Mouse (Mus musculus): ENCODE measurements around the gene Pogz. TPM values are rescaled to one million over a fixed set of nuclear protein-coding genes. Genes with fewer than 3 reads are reported as not detected.

Pogz gene
- polyA plus RNA-seq, 1 experiment = 28.1 TPM

DNA sequence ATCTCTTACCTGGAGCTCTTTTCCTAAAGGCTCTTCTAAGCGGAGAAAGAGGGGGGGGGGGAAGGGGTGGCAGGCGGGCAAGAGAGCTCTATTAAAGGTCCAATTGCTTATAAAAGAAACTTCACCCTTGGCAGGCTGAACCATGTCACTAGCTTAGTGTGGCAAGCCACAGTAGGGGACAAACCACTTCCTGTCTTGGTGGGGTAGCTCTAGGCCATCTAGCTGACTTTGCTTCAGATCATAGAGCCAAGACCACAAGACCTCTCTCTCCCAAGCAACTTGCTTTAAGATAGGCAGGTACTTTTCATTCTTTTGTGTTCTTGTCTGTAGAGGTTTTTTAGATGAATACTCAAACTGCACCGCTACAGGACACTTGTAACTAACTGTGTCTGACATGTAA, 14.4 kb downstream of the Pogz start:
- peaks cover 6% of the 10 kb centered on the region for H3K4me1 ChIP-seq (ENCODE audit: control insufficient read depth, insufficient read depth, low read length)
- TF ChIP-seq POLR2A (IDR thresholded peaks at IDR 0.05; ENCODE audit: borderline replicate concordance, extremely low read depth, low read depth, low read length) = no peak
- no peak for TF ChIP-seq CTCF (IDR thresholded peaks at IDR 0.05; ENCODE audit: insufficient read depth, low read length)
- no peak for DNase-seq
- no peak overlapping the region for H3K4me3 ChIP-seq (replicated peaks; ENCODE audit: extremely low read depth, low read depth, low read length)
- WGBS = 28% methylated on average over 3 of the region's 3 CpGs

DNA sequence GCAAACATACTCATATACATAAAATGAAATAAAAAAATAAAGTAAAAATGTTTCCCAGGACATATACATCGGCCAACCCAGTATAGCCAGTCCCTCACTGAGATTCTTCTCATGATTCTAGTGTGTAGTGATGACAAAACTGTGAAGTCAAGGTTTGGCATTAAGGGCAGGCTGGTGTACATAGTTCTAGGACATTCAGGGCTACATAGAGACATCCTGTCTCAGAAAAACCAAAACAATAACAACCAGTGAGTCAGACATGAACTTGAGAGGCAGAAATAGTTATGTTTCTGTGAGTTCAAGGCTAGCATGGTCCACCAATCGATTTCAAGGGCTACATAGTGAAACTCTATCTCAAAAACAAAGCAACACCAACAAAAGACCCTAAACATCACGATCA, 14.8 kb downstream of the Pogz start:
- H3K4me3 ChIP-seq (replicated peaks; ENCODE audit: extremely low read depth, low read depth, low read length) = no peak overlapping the region
- DNase-seq = no peak
- TF ChIP-seq POLR2A (IDR thresholded peaks at IDR 0.05; ENCODE audit: borderline replicate concordance, extremely low read depth, low read depth, low read length) (no peak), CTCF (IDR thresholded peaks at IDR 0.05; ENCODE audit: insufficient read depth, low read length) (no peak)
- 71% methylated on average over 3 of the region's 3 CpGs for WGBS
- H3K4me1 ChIP-seq (ENCODE audit: control insufficient read depth, insufficient read depth, low read length) = peaks cover 6% of the 10 kb centered on the region

DNA sequence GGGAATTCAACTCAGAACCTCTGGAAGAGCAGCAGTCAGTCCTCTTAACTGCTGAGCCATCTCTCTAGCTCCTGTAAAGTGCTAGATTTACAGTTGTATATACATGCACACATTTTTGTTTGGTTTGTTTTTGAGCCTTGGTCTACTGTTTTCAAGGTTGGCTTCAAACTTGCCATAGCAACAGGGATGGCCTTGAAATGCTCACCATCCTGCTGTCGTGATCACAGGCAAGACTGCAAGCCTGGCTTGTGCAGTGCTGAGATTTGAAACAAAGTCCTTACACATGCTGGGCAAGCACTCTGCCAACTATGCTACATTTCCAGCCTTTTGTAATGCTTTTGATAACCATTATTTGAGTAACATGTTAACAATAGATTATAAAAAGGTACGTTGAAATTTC, 22.1 kb downstream of the Pogz start:
- H3K4me3 ChIP-seq (replicated peaks; ENCODE audit: extremely low read depth, low read depth, low read length) = no peak overlapping the region
- H3K4me1 ChIP-seq (ENCODE audit: control insufficient read depth, insufficient read depth, low read length) = no peaks in the 10 kb centered on the region
- no peak for DNase-seq
- no peak for TF ChIP-seq POLR2A (IDR thresholded peaks at IDR 0.05; ENCODE audit: borderline replicate concordance, extremely low read depth, low read depth, low read length)
- no peak for TF ChIP-seq CTCF (IDR thresholded peaks at IDR 0.05; ENCODE audit: insufficient read depth, low read length)
- 71% methylated on average over 2 of the region's 2 CpGs for WGBS

DNA sequence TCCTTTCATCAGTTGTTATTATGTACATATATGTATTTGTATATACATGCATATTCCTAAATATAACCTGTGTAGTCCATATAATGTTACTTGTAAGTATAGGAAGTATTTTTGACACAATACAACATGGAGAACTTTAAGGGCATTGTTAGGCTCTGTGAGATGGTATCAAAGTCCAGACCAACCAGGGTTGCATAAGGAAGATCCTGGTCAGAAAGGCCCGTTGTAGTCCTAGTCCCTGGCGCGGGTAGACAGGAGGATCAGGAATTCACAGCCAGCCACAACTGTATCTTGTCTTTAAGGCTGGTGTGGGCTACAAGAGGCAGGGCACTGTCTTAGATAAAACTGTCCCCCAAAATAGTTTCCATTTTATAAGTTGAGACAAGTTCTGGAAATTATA, 31.6 kb downstream of the Pogz start:
- no peak for DNase-seq
- Histone ChIP-seq H3K4me1 (ENCODE audit: control insufficient read depth, insufficient read depth, low read length) (no peaks in the 10 kb centered on the region), H3K4me3 (replicated peaks; ENCODE audit: extremely low read depth, low read depth, low read length) (no peak overlapping the region)
- TF ChIP-seq CTCF (IDR thresholded peaks at IDR 0.05; ENCODE audit: insufficient read depth, low read length) (no peak), POLR2A (IDR thresholded peaks at IDR 0.05; ENCODE audit: borderline replicate concordance, extremely low read depth, low read depth, low read length) (no peak)
- 91% methylated on average over 3 of the region's 3 CpGs for WGBS

DNA sequence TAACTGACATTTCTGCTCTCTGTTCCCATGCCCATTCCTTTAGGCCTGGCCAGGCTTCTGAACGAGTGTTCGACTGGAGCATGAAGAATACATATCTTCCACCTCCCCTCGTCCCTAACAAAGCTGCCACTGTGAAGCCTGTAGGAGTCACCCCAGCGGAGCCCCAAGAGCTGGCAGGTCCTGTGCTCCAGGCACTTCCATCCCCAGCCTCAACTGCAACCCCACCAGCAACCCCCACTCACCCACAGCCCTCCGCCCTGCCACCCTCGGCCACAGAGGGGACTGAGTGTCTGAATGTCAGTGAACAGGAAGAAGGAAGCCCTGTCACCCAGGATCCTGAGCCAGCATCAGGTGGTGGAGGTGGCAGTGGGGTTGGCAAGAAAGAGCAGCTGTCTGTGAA, 41.3 kb downstream of the Pogz start:
- Histone ChIP-seq H3K4me1 (ENCODE audit: control insufficient read depth, insufficient read depth, low read length) (no peaks in the 10 kb centered on the region), H3K4me3 (replicated peaks; ENCODE audit: extremely low read depth, low read depth, low read length) (no peak overlapping the region)
- WGBS = 87% methylated on average over 6 of the region's 6 CpGs
- TF ChIP-seq CTCF (IDR thresholded peaks at IDR 0.05; ENCODE audit: insufficient read depth, low read length) = no peak
- TF ChIP-seq POLR2A (IDR thresholded peaks at IDR 0.05; ENCODE audit: borderline replicate concordance, extremely low read depth, low read depth, low read length) = no peak
- no peak for DNase-seq

DNA sequence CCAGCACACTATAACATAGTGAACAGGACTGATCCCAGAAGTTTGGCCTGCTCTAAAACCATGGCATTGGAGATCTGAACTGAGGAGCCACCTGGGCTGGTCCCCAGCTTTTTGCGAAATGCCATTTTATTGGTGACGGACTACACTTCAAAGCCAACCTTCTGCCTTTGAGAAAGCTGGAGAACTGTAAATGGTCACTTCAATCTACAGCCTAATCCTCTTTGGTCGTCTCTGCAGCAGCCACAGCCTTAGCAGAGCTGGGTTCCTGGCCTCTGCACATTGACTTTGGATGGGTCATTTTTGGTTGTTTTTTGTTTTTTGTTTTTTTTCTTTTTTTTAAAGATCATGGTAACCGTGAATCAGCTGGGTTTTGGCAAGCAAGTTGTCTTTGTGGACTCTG, 44.5 kb downstream of the Pogz start:
- Histone ChIP-seq H3K4me3 (replicated peaks; ENCODE audit: extremely low read depth, low read depth, low read length) (no peak overlapping the region), H3K4me1 (ENCODE audit: control insufficient read depth, insufficient read depth, low read length) (peaks cover 4% of the 10 kb centered on the region; the same call in 1 of the 2 replicates)
- no peak for DNase-seq
- WGBS = 70% methylated on average over 4 of the region's 4 CpGs
- no peak for TF ChIP-seq CTCF (IDR thresholded peaks at IDR 0.05; ENCODE audit: insufficient read depth, low read length)
- no peak for TF ChIP-seq POLR2A (IDR thresholded peaks at IDR 0.05; ENCODE audit: borderline replicate concordance, extremely low read depth, low read depth, low read length)

DNA sequence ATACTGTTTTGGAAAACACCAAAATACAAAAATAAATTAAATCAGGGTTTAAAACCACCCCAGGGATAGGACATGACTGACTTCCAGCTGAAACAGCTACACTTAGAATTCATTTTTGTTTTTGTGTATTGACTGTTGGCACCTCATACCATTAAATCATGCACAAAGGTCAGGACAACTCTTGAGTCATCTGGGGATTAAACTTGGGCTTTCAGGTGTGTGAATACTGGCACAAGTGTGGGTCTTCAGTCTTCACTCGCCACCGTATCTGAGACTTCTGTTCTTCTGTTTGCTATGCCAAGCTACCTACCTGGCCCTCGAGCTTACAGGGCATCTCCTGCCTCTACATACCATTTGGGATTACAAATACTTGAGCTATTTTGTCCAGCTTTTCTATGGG, 45.2 kb downstream of the Pogz start:
- 73% methylated on average over 3 of the region's 3 CpGs for WGBS
- TF ChIP-seq POLR2A (IDR thresholded peaks at IDR 0.05; ENCODE audit: borderline replicate concordance, extremely low read depth, low read depth, low read length) = no peak
- TF ChIP-seq CTCF (IDR thresholded peaks at IDR 0.05; ENCODE audit: insufficient read depth, low read length) = no peak

DNA sequence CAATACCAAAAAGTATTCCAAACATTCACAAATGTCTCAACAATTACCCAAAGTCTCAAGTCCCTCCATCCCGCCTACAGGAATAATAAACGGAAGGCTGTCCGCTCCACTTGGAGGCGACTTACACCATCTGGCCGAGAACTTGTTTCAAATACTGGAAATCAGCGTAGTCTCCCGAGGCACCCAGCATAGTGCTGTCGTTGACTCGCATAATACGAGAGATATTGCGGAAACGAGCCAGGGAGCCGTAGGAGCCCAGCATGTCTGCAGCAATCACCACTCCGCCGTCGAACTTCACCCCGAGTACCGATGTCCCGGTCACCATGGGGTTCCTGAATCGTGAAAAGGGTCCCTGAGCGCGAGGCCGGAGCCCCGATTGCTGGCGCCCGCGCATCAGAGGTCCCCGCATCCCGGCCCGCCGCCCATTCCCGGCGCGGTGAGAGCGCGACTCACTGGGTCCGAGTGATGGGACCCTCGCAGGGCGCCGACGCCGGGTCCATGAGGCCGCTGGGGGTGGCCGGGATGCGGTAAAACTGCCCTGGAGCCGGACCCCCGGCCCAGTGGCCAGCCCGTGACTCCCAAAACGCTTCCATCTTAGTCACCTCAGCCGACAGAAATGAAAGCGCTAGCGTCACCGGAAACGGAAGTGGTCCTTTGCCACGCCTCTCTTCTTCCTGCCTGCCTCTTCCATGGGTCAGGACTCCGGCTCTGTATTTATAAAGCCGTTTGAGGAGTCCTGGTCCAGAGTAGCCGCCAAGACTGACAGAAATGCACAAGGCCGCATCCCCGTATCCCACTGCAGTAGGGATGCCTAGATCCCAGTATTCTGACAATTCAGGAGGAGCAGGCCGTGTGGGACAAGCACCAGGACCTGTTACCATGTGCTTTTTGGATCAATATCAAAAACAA, 49.2 kb downstream of the Pogz start, which contains the start of gene Psmb4:
Gene Psmb4 (minus strand): TSS at position 646 of the 909 bp plus-strand sequence.
- H3K4me3 ChIP-seq (replicated peaks; ENCODE audit: extremely low read depth, low read depth, low read length) = peak within 1 kb of the TSS; percentile 90
- TF ChIP-seq POLR2A (IDR thresholded peaks at IDR 0.05; ENCODE audit: borderline replicate concordance, extremely low read depth, low read depth, low read length) = peak; percentile 88; the same call in 1 of the 2 replicates
- TF ChIP-seq CTCF (IDR thresholded peaks at IDR 0.05; ENCODE audit: insufficient read depth, low read length) = no peak
- H3K4me1 ChIP-seq (ENCODE audit: control insufficient read depth, insufficient read depth, low read length) = peaks cover 4% of the 10 kb centered on the region; the same call in 1 of the 2 replicates
- peak; percentile 86 for DNase-seq
- under 1% methylated on average over 61 of the region's 61 CpGs for WGBS

More for the DNA sequence above, 45.2 kb downstream of the Pogz start:
- no peak for DNase-seq
- H3K4me1 ChIP-seq (ENCODE audit: control insufficient read depth, insufficient read depth, low read length) = peaks cover 4% of the 10 kb centered on the region; the same call in 1 of the 2 replicates
- H3K4me3 ChIP-seq (replicated peaks; ENCODE audit: extremely low read depth, low read depth, low read length) = no peak overlapping the region

DNA sequence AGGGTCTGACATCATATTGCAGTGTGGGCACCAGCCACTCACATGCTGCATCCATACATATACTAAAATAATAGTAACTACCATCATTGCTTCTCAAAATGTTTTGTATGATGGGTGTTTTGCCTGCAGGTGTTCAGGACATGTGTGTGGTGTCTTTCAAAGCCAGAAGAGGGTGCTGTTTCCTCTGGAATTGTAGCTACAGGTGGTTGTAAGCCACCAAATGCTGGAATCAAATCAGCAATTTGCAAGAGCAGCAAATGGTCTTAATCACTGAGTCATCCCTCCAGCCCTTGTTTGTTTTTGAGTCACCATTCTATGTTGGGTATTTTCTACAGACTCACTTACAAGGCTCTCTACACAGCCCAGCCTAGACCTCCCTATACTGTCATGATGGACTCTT, 51.2 kb downstream of the Pogz start:
- no peak overlapping the region for H3K4me3 ChIP-seq (replicated peaks; ENCODE audit: extremely low read depth, low read depth, low read length)
- DNase-seq = peak; percentile 32
- TF ChIP-seq POLR2A (IDR thresholded peaks at IDR 0.05; ENCODE audit: borderline replicate concordance, extremely low read depth, low read depth, low read length) = no peak
- no peak for TF ChIP-seq CTCF (IDR thresholded peaks at IDR 0.05; ENCODE audit: insufficient read depth, low read length)
- H3K4me1 ChIP-seq (ENCODE audit: control insufficient read depth, insufficient read depth, low read length) = peaks cover 4% of the 10 kb centered on the region; the same call in 1 of the 2 replicates

DNA sequence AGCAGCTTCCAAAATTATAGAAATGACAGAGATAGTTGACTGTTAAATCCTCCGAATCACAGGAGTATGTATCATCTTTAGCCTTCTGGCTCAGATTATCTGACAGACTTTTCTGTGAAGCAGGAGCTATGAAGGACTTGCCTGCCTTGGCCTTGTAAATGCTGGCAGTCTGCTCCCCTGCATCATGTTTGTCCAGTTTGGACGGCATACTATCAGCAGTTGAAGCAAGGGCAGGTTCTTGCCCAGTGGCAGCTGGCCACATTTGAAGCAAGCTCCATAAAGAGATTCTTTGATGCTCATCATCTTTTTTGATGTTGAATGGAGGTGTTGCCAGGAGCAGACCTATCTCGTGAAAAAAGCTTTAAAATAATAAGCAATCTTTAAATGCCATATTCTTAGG, 56.7 kb downstream of the Pogz start:
- TF ChIP-seq POLR2A (IDR thresholded peaks at IDR 0.05; ENCODE audit: borderline replicate concordance, extremely low read depth, low read depth, low read length) = no peak
- no peak for TF ChIP-seq CTCF (IDR thresholded peaks at IDR 0.05; ENCODE audit: insufficient read depth, low read length)
- 67% methylated on average over 3 of the region's 3 CpGs for WGBS

More for the DNA sequence above, 56.7 kb downstream of the Pogz start:
- no peak for DNase-seq
- no peaks in the 10 kb centered on the region for H3K4me1 ChIP-seq (ENCODE audit: control insufficient read depth, insufficient read depth, low read length)
- H3K4me3 ChIP-seq (replicated peaks; ENCODE audit: extremely low read depth, low read depth, low read length) = no peak overlapping the region

All from lung, adult 2 months (tissue).